Mouse (Mus musculus) left cerebral cortex, adult 9 months (tissue): ENCODE measurements around the gene Paox.

ENCODE experiments used
- DNase-seq, 2 experiments: peaks; one replicate each; pipeline ENCODE4 v3.0.0; 2022; ENCODE audit warnings: low spot score in 2 of 2

Paox gene

GRCm38 (mm10) chr7:140115583-140116328 is at the start of gene Paox:
TSS of gene Paox (plus strand) at chr7:140115799.
- peak; percentile 19 to 67 for DNase-seq

DNA sequence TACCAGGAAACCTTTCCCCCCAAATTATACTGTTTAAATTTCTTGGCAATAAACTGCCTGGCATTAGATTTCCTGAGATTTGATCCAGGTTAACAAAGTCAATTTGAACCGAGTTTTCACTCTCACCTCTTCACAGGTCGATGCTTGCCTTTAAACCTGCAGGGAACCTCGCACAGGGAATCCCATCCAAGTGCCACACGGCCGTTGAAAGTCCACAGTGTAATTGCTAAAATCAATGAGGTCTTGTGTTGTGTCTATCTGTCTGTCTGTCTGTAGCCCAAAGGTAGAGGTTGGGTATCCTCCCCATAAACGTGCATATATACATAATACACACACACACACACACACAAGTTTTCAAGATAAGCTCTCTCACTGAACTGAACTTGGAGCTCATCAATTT is 48.2 kb upstream of the Paox start:
- DNase-seq, result no peak

- DNase-seq, result no peak
Measured at GRCm38 (mm10) chr7:140070042-140070711, 45.4 kb upstream of the Paox start.

DNA sequence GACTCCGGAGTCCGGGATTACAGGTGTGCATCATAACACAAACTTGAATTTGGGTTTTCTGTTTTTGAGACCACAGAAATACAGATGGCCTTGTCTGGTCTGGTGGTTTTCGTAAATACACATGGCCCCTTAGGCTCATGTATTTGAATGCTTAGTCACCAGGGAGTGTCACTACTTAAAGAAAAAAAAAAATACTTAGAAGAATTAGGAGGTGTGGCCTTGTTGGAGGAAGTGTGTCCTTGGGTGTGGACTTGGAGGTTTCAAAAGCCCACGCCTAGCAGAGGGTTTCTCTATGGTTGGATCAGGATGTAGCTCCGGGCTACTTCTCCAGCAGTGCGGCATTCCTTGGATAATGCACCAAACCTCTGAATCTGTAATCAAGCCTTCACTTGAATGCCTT is 37.9 kb upstream of the Paox start:
- DNase-seq, result no peak

- DNase-seq, result peak in 1 of 2 experiments; percentile 76
Measured at GRCm38 (mm10) chr7:140078711-140079110, 36.9 kb upstream of the Paox start.

GRCm38 (mm10) chr7:140080503-140081156 is 35.0 kb upstream of the Paox start:
- peak; percentile 83 to 94 for DNase-seq

GRCm38 (mm10) chr7:140081408-140082241 is 34.0 kb upstream of the Paox start:
- DNase-seq, result peak in 1 of 2 experiments; percentile 51

DNA sequence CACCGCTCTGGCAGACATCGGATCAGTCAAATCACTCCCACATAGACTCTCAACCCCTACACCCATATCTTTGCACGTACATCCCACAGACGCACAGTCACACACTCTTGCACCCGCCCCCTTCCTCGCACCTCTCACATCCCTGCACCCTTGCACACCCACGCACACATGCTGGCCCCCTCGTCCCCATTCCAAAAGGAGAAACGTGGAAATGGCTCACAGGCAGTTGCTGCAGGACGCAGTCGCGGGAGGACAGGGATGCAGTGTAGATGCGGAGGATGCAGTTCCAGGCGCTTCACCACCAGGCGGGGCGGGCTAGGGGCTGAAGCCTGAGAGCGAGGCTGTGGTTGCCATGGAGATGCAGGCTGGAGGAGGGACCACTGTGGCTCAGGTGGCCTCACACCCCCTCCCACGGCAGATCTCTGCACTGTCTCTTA is 33.3 kb upstream of the Paox start, which contains the start of gene Caly:
Gene Caly, minus strand, starts transcription at position 307 of the 437 bp plus-strand sequence.
- peak; percentile 91 to 96 for DNase-seq

GRCm38 (mm10) chr7:140090601-140091000 is 25.0 kb upstream of the Paox start:
- DNase-seq, result no peak

- DNase-seq, result no peak
Measured at GRCm38 (mm10) chr7:140092924-140093528, 22.6 kb upstream of the Paox start, which contains the start of gene Prap1. TSS of gene Prap1 (plus strand) at chr7:140093395.

DNA sequence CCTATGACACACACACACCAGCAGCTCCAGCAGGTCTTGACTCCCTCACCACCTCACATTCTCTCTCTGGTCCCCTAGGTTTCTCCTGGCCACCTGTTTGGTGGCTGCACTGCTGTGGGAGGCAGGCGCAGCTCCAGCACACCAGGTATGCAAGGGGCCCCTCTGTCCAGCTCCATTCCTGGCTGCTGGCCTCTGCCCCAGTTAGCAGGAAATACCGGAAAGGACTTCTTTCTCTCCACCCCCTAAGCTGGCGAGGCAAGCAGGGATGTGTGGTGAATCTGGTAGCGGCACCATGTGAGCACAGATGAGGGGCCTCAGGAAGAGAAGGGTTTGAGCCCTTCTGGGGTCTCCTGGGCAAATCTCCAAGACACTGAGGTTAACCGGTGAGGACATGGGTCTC is 20.6 kb upstream of the Paox start:
- DNase-seq, result no peak

GRCm38 (mm10) chr7:140095556-140095955 is 20.0 kb upstream of the Paox start:
- DNase-seq, result no peak

- no peak for DNase-seq
Measured at GRCm38 (mm10) chr7:140096055-140096454, 19.5 kb upstream of the Paox start.

DNA sequence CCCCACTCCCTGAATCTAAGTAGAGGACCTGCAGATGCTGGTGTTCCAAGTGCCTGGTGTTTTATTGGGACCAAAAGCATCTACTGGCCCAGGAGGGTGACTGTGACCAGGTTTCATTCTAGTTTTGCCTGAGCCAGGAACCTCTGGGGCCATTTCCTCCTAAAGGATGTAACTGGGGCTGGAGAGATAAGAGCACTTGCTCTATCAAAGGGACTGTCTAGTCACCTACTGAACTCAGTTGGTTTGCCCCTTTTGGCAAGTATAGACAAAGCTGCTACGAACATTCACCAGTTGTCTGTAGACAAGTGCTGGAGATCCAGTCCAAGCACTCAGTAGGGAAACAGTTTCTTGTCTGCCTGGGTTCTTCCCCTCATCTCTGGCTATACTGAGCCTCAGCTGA is 17.1 kb upstream of the Paox start:
- DNase-seq, result no peak

- no peak for DNase-seq
Measured at GRCm38 (mm10) chr7:140101498-140101897, 14.1 kb upstream of the Paox start.

DNA sequence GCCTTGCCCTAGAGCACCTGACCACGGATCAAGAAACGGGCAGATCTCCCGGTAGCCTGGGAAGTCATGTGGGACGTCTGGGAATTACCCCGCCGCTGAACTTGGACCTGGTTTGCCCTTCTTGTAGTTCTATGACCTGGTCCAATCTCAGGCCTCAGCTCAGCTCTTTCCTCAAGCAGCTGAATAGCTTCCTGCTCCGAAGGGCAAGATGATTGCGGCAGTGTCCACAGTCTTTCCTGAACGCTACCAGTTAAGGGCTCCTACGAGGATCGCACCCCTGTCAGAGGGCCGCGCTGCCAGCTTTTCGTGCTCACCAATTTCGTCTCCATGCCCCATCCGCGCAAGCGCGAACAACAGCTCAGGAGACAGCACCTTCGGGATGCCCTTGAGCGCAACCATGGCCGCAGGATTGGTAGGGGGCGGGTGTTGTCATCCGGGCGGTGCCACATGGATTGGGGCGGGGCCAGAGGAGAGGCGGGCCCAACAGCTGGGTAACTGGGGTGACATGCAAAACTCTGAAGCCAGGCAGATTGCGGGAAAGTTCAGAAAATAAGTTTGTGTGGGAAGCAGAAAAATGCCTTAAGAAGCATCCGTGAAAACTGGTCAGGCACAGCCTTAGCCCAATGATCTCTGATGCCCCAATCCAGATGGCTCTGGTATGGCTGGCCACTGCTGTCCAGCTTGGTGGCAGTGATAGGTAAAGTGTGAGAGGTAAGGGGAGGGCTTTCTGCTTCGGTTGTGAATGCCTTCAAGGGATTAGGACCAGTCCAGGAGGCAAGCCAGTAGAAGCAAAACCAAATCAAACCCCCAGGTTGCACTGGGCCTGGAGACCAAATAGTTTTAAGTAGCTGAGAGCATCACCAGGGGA is 13.4 kb upstream of the Paox start, which contains the start of gene Fuom:
Gene Fuom, minus strand, starts transcription at position 449 of the 868 bp plus-strand sequence.
- DNase-seq, result peak; percentile 74 to 86

GRCm38 (mm10) chr7:140104009-140104408 is 11.6 kb upstream of the Paox start:
- no peak for DNase-seq

GRCm38 (mm10) chr7:140111943-140112342 is 3.7 kb upstream of the Paox start:
- no peak for DNase-seq

DNA sequence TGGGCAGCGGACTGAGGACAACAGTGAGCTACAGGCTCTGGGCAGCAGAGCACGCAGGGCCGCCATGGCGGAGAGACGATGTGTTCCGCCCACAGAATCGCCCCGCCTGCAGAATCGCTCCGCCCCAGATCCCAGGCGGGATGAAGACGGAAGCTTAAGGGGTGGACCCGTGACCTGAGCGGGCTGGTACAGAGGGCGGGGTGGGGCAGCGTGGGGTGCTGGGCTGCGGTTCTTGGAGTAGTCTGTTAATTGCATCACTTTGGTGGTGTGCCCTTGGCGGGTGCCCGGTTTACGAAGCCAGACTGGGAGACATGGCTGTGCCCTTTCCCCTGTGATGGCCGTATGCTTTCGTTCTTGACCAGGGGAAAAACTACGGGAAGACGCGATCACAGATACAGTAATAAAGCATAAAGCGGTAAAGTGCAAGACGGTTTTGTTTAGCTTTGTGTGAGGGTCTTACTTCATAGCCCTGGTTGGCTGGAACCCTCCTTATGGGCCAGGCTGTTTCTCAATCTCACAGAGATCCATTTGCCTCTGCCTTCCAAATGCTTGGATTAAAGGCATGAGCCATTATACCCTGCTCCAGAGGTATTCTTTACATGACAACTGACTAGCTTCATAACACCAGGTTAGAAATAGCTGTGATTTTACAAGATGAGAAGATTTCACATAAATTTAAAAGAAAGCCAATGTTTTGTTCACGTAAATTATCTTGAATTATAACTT is 893 bp downstream of the Paox start, which contains the start of gene Echs1:
Gene Echs1, minus strand, starts transcription at position 148 of the 726 bp plus-strand sequence.
- peak; percentile 75 to 88 for DNase-seq
